Mouse (Mus musculus): Measurements from ENCODE around the gene Zfp692.

DNA sequence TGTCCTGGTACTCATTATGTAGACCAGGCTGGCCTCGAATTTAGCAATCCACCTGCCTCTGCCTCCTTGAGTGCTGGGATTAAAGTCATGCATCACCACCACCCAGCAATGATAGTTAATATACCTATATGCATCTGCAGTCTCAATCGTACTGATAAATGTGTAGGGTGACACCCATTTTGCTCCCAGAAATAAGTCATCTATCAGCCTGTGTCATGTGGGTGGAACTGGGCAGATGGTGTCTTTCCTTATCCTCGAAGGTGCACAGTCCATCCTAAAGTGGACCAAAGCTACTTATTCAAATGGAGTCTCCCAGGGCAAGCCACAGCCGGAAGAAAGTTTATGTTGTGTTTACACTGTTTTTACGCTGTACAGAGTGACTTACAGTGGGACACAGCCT lies 44.3 kb downstream of the Zfp692 start:
- no peak for TF ChIP-seq CTCF (IDR thresholded peaks at IDR 0.05; ENCODE audit: low read depth, low read length)
- TF ChIP-seq GATA1 (IDR thresholded peaks at IDR 0.05; ENCODE audit: borderline replicate concordance, low read length): no peak
- no peak for TF ChIP-seq POLR2AphosphoS5 (IDR thresholded peaks at IDR 0.05; ENCODE audit: insufficient replicate concordance, low read depth, low read length)

All from G1E (cell line).